Mouse (Mus musculus) B cell, adult 2 months (primary cell): ENCODE data around the gene Srsf4.

Source experiments
- DNase-seq, 2 experiments: peaks; one replicate each; pipeline ENCODE4 v3.0.0; 2022

The Srsf4 gene

DNA sequence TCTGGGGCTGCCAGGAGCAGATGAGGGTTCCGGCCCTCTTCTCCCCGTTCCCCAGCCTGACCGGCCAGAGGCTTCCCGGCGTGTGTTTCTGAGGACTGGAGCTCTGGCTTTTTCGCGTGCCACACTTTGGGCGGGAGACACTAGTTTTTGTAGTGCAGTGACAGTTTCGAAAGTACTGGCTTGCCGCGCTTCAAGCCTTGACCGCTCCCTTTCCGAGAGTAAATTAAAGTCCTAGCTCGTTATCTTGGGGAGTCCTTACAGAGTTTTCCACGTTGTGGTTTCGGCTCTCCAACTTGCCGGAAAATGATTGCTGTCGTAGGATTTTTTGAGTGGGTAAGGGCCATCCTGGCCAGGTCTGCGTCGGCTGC is 736 bp downstream of the Srsf4 start:
- no peak for DNase-seq

GRCm38 (mm10) chr4:131874567-131874966 is 1.1 kb downstream of the Srsf4 start:
- peak in 1 of 2 experiments; percentile 21 for DNase-seq

DNA sequence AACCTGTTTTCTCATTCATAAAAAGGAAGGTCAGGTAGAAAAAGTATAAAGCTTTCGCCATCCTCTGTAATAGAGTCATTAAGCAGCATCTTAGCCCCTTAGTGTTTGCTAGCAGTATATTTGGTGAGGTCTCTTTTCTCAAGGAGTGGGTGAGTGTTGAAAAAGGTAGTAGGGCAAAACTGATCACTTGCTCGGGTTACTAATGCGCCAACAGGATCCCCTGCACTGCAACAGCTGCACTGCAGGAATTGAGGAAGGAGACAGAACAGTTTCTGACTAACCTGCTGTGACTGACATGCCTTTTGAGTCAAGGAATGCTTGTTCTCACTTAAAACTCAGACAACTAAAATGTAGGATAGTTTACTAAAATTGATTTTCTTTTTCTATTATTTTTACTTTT is 1.8 kb downstream of the Srsf4 start:
- peak; percentile 11 to 17 for DNase-seq

DNA sequence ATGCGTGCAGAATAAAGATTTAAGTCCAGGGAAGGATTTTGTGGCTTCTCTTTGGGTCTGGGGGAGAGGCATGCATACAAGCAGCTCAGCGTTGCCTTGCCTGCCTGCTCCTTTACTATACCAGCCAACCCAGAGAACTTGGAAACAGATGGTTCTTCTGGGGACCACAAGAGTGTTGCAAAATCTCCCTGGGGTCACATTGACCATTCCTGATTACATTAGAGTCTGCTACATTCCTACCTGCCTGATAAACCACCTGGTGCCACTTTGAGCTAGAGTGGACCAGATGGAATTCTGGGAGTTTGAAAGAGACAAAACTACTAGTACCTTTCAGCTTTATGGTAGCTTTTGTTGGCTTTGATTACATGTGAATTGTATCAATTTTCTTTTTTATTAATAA is 3.4 kb downstream of the Srsf4 start:
- no peak for DNase-seq

- no peak for DNase-seq
Measured at GRCm38 (mm10) chr4:131879692-131880091, 6.3 kb downstream of the Srsf4 start.

GRCm38 (mm10) chr4:131881306-131881705 is 7.9 kb downstream of the Srsf4 start:
- no peak for DNase-seq

DNA sequence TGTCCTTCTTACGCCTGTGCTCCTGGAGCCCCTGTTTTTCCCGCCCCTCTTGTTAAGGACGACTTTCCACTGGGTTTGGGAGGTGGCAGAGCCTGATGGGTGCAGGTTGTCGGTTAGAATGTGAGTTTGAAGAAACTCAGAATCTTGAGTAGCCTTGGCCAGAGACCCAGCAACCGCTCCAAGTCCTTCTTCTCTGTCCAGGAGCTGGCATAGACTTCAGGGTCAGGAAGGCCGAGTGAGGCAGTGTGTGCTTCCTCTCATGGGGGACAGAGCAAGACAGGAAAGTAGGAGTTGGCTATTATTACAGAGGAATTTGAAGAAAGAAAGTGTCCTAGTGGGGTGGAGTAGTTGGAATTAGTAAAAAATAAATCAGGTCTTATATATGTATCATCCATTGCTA is 10.2 kb downstream of the Srsf4 start:
- no peak for DNase-seq

GRCm38 (mm10) chr4:131885376-131885775 is 12.0 kb downstream of the Srsf4 start:
- no peak for DNase-seq

DNA sequence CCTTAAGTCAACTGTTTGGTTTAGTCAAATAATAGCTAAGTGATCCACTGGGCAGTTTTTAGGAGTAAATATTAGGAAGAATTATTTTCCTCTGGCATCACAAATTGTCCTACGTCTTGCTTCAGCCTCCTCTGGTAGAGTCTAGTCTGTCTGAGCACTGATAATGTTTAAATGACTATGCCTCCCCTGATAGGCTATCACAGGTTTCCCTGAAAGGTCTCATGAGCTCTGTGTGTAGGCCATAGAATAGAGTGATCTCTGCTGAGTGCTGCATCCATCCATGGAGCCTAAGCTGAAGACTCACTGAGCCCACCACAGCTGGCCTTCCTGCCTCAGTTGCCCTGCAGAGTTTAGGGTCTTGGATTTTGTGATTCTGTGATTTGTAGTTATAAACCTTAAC is 15.1 kb downstream of the Srsf4 start:
- no peak for DNase-seq

- no peak for DNase-seq
Measured at GRCm38 (mm10) chr4:131890692-131891091, 17.3 kb downstream of the Srsf4 start.

- DNase-seq = no peak
Measured at GRCm38 (mm10) chr4:131897109-131897508, 23.7 kb downstream of the Srsf4 start.

GRCm38 (mm10) chr4:131897787-131898186 is 24.4 kb downstream of the Srsf4 start:
- no peak for DNase-seq

- no peak for DNase-seq
Measured at GRCm38 (mm10) chr4:131898503-131899179, 25.2 kb downstream of the Srsf4 start.

DNA sequence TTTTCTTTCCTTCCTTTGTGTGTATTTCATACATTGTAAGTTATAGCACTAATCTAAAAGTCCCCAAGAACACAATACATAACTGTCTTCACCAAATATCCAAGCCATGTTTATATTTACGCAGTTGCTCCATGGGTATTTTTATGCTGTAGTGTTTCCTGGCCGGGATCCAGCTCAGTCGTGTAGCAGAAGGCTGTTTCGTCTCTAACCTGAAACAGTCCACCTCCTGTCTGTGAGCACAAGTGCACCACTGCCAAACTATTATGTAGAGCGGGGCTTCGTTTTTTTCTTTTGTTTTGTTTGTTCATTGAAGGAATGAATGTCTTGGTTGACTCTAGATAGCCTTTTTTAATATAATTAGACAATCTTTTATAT is 25.8 kb downstream of the Srsf4 start:
- DNase-seq = no peak

DNA sequence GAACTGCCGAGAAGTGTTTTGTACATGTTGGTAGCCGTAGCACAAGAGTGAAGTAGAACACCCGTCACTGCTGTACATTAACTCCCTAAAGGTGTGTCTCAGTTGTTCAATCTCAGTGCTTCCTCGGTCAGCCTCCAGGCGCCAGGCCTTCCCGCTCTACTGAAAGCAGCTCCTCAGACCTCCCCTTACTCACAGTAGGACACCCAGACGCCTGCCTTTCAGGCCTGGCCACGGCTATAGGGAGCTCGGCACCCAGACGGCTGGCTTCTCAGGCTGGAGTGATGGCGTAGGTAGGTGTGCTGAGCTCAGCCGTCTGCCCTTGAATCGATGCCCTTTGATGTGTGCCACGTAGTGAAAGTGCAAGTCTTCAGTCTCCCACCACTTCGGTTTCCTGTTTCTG is 27.7 kb downstream of the Srsf4 start:
- no peak for DNase-seq

GRCm38 (mm10) chr4:131904478-131904877 is 31.1 kb downstream of the Srsf4 start:
- DNase-seq = peak; percentile 37 to 38

DNA sequence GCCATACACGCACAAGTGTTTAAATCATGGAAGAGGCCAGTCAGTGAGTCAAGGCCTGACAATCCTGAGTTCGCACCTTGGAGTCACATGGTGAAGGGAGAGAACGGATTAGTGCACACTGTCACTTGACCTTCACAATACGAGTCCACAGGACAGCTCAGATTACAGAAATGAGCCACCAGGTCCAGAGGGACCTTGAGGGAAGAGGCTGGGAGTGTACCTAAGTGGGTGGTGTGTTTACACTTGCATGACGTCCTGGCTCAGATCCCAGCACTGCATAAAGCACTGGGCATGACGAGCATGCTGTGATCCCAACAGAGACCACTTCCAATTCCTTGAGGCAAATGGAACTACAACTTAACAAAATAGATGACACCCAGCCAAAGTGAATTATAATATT is 33.0 kb downstream of the Srsf4 start:
- no peak for DNase-seq

- DNase-seq = peak; percentile 53 to 63
Measured at GRCm38 (mm10) chr4:131907912-131908311, 34.5 kb downstream of the Srsf4 start.

DNA sequence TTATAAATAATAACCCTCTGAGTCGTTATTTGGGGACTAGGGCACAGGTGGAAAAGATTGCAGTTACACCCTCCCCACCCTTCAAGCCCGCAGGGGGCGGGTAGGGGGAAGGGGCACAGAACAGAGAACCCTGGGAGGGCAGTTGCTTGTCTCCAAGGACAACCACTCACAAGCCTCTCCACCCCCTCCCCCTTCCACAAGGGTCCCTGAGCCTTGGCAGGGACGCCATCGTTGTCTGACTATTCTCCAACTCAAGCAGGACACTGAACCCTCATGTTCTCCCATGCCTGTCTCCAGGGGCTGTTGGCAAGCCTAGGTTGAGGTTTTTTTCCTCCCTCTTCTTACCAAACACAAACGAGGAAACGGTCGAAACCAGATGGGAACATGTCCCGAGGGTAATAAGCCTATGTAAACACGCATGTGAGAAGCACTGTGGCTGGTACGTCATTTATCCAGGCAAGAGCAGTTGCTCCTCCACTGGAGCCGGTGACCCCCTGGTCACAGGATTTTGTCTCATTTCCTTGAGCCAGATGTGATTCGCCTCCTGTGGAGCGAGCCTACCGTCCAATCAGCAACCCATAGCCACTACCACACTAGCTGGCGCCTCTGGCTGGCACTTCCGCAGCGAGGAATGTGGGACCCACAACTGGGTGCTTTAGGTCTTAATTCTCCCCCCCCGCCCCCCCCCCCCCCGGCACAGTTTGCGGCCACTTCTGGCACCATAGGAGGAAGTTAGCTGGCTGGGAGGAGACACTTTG is 37.0 kb downstream of the Srsf4 start:
- peak in 1 of 2 experiments; percentile 46 for DNase-seq

DNA sequence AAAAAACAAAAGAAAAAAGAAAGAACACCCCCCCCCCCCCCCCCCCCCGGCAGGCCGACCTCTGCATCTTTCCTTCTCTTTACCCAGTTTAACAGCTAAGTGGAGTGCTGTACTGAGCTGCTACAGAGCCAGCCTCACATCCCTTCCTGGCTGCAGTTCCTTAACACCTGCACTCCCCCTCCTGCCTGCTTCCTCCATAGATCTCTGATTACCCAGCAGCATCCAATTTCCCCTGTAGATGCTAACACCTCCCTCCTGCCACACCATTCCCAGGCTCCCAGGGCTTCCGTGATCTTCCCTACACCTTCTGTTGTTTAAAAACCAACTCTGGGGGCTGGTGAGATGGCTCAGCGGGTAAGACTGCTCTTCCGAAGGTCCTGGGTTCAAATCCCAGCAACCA is 38.1 kb downstream of the Srsf4 start:
- no peak for DNase-seq

- DNase-seq = no peak
Measured at GRCm38 (mm10) chr4:131913526-131913925, 40.1 kb downstream of the Srsf4 start.

GRCm38 (mm10) chr4:131914046-131914643 is 40.7 kb downstream of the Srsf4 start:
- no peak for DNase-seq

GRCm38 (mm10) chr4:131914891-131915469 is 41.6 kb downstream of the Srsf4 start:
- DNase-seq = peak in 1 of 2 experiments; percentile 14

- no peak for DNase-seq
Measured at GRCm38 (mm10) chr4:131915821-131916328, 42.5 kb downstream of the Srsf4 start.
